Mouse (Mus musculus) embryo, embryonic 10 days (tissue): ENCODE data around the gene Grin3b.
A peak's percentile ranks its signal among the peaks of the same experiment; 100 is the strongest.

Source experiments
- DNase-seq: peaks from one replicate; pipeline ENCODE4 v3.0.0-alpha.2; 2015; ENCODE audit warnings: low spot score

The Grin3b gene

DNA sequence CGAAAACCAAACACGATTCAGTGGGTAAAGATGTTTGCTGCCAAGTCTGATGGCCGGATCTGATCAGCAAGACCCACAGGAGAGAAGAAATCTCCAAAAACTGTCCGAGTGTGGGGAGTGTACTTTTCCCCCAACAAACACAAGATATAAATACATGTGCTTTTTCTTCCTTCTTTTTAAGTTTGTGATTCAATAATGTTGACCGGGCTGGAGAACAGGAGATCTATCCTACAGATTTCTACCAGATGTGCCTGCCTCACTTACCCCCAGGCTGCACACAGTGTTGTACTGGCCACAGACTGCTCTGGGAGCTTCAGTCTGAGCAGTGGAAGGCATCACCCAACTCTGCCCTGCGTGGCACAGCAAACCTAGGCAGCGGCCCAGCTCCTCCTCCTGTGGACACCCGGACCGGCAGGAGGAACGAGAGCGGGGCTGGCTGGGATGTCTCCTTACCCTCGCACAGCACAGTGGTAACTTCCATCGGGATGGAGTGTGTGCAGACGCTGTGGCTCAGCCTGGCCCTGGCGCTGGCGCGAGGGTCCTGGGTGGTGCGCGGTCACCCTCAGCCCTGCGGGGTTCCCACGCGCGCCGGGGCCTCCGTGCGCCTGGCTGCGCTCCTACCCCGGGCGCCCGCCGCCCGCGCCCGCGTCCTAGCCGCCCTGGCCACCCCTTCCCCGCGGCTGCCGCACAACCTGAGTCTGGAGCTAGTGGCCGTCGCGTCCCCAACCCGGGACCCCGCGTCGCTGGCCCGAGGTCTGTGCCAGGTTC lies at the start of gene Grin3b:
TSS of gene Grin3b (plus strand) at position 301 of the 768 bp plus-strand sequence.
- DNase-seq = peak; percentile 39

DNA sequence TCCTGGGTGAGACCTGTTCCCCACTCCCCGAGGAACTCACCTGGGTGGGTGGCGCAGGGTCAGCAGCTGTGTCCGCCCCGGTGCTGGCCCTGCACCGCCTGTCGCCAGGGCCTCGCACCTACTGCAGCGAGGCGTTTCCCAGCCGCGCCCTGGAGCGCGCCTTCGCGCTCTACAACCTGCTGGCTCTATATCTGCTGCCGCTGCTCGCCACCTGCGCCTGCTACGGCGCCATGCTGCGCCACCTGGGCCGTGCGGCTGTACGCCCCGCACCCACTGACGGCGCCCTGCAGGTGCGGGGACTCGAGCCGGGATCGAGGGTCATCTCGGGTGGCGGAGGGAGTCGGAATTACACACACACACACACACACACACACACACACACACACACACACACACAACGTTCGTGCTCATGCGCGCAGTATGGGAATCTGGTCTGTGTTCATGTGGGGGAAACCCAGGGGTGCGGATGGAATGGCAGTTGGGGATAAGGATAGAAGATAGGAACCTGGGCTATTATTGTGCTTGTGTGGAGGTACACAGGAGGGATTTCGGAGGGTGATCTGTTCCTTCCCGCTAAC lies 49.5 kb upstream of the Grin3b start, which contains the start of gene R3hdm4:
TSS of gene R3hdm4 (minus strand) at position 251 of the 578 bp plus-strand sequence.
- DNase-seq = peak; percentile 11

DNA sequence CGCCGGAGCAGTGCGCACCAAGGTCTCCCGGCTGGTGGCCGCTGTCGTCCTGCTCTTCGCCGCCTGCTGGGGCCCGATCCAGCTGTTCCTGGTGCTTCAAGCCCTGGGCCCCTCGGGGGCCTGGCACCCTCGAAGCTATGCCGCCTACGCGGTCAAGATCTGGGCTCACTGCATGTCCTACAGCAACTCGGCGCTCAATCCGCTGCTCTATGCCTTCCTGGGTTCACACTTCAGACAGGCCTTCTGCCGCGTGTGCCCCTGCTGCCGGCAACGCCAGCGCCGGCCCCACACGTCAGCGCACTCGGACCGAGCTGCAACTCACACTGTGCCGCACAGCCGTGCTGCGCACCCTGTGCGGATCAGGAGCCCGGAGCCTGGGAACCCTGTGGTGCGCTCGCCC lies 48.9 kb upstream of the Grin3b start:
- peak; percentile 55 for DNase-seq

DNA sequence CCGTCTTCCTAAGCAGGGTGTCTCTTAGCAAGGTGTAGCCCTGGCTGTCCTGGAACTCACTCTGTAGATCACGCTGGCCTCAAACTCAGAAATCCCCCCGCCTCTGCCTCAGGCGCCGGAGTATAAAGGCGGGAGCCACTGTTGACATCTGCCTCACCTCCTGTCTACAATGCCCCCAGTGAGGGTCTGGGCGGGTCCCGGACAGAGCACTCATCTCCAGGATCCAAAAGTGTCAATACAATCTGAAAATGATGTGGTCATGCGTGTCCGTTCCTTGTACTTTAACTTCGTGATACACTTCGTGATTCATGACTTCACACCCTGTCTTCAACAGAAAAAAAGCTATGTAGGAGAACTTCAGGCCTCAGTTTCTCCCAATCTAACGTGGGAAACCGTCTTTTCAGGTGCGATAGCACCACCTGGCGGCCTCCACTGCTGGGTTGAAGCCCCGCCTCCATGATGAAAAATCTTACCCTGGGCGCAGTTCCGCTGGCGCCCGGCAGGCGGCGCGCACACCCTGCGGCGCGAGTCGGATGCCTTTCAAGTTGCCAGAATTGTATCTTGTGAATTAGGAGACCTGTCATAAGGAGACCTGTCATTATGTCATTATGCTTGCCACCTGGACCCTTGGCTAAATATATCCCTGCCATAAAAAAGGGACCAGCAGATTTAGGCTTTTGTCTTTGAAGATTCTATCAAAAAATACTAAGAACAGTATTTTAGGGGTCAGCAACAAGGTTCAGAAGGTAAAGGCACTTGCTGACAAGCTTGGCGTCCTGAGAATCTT lies 45.3 kb upstream of the Grin3b start:
- DNase-seq = peak; percentile 83

DNA sequence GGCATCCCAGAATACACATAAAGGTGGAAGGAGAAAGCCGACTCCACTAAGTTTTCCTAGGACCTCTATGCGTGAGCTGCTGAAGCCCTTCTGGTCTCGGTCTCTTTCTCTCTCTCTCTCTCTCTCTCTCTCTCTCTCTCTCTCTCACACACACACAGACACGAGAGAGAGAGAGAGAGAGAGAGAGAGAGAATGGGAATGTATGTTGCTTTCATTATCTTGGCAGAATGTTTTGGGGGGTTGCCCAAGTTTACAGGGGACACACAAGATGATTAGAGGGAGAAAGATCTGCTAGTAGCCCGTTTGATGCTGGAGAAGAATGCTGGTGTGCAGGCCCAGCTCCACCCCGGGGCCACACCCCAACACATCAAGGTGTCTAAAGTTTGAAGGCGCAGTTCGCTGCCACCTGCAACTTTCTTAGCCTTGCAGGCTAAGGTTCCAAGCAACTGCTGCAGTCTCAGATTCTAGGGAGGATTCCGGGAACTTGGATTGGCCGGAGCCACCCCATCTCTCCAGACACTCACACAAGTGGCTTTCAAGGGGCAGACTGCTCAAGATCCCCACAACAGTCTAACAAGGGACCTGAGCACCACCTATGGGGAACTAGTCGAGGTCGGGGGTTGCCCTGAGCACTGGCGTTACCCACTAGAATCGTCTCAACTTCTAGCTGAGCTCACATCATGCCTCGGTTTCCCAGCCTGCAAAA lies 44.6 kb upstream of the Grin3b start:
- DNase-seq = no peak

- peak; percentile 95 for DNase-seq
Observed at GRCm38 (mm10) chr10:79926491-79927323, 43.8 kb upstream of the Grin3b start, which contains the start of gene Arid3a. Arid3a (plus strand) TSS chr10:79927043.

DNA sequence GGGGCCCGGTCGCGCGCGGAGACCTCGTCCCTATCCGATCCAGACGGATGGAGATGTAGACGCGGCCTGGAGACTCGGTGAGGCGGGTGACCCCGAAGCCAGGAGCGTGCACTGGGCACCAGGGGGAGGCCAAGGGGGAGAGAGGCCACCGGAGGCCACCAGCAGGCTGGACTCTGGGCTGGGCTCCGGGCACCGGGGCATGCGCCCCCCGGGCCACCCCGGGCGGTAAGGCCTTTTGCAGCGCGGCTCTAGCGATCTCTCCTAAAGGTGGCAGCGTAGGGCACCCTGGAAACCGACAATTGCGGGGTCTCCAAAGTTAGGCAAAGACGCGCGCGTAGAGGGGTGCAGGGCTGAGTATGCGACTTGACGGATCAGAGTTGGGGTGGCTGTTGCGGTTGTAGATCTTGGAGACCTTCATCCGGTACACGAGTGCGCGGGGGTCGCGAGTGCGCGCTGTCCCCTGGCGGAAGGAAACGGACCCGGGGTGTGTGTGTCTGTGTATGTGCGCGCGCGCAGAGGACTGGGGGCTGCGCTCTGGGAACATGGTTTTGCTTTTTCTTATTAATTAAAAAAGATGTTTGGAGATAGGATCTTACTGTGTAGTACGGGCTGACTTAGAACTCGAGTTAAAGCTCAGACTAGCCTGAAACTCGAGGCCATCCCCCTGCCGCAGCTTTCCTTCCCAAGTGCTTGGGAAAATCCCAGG lies 43.0 kb upstream of the Grin3b start:
- peak; percentile 79 for DNase-seq

- DNase-seq = peak; percentile 65
Observed at GRCm38 (mm10) chr10:79928030-79928694, 42.4 kb upstream of the Grin3b start.

DNA sequence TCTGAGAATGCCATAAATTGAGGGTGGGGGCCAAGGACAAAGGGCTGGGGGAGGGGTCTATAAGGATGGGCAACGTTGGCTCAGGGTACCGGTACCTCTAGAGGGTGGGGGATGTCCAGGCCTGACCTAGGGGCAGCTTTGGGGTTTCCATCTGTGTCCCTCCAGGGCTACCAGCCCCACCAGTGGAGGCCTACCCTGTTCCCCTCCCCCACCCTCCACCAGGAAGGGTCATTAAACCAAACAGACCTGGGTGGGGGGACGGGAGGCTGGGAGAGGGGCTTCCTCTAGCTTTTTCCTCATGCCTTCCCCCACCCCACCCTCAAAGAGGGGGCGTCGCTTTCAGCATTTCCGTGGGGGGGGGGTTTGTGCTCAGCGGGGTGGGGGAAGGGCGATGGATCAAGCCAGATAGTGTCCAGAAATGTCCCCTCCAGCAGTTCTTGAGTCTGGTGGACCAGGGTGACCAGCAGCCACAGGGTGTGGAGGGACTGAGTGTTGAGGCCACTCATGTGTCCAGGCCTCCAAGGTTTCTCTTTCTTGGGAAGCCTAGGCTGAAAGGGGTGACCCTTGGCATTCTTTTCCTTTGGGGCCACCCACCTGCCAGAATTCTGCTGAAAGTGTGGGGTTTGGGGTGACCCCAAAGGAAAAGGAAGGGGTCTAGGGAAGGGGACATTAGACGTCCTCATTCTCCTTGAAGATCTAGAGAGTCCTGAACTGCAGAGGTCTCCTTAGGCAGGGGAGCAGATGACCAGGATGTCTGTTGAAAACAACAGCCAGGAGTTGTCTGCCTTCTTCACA lies 41.4 kb upstream of the Grin3b start:
- peak; percentile 24 for DNase-seq

DNA sequence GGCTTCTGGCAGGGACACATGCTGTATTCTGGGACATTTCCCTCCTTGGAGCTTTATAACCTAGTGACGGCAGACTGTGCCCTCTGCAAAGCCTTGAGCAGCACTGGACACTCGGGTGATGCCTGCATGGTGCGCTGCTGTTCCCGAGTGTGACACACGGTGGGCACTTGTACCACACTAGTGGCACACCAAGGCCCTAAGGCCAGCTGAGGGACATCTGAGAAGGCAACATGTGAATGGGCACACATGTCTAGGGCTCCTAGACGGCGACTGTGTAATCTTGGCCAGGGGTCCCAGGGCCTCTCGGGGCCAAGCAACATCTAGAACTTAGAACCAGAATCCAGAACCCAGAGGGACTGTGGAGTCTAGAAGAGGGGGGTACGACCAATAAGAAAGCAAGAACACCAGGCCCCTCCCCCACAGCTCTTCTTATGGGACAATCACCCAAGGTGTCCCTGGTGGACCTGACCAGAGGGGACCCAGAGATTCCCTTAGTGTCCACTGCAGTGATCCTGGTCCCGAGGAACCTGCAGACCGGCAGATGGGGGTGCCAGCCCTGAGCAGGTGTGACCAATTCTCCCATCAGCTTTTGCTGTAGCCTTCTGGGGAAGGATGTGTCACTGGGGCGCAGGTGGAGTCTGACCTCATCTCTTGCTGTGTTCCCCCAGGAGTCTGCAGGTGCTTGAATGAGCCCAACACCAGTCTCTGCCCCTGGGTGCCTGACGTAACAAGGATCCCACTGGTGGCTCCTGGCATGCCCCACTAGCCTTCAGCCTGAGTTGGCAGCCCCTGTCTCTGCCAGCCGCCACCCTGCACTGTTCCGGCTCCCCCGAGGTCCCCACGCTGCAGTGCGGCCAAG lies 40.3 kb upstream of the Grin3b start:
- DNase-seq = no peak

GRCm38 (mm10) chr10:79930826-79931186 lies 39.7 kb upstream of the Grin3b start:
- DNase-seq = no peak

- DNase-seq = no peak
Observed at GRCm38 (mm10) chr10:79931797-79932196, 38.7 kb upstream of the Grin3b start.

GRCm38 (mm10) chr10:79932736-79933135 lies 37.8 kb upstream of the Grin3b start:
- DNase-seq = peak; percentile 83

DNA sequence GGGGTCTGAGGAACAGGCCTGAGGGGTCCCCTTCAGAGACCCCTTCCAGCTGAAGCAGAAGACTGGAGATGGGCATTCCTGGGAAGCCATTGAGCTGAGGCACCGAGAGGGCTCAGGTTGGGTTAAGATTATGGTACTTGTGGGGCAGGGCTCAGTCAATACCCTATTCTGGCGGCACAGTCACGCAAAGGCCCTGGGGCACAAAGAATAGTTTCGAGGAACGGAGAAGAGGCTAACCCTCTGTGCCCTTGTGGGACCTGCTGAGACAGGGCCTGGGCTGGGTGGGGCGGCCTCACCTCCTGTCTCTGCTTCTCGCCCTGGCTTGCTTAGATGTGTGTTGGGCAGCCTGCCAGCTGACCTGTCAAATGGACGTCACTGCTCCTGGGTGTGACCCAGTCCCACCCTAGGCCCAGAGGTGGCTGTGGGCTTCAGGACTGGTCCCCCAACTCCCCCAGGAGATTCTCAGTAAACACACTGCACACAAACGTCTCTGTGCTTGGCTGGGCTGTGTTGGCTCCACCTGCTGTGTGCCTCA lies 37.3 kb upstream of the Grin3b start:
- DNase-seq = no peak

- DNase-seq = no peak
Observed at GRCm38 (mm10) chr10:79933861-79934260, 36.7 kb upstream of the Grin3b start.

- no peak for DNase-seq
Observed at GRCm38 (mm10) chr10:79934272-79934721, 36.2 kb upstream of the Grin3b start.

- no peak for DNase-seq
Observed at GRCm38 (mm10) chr10:79934794-79935569, 35.5 kb upstream of the Grin3b start.
